8 mouse cellular contexts compared by ENCODE assay signal in genomic region chr2:32570698-32571494, GRCm38 (mm10). TPM values are rescaled to one million over a fixed set of nuclear protein-coding genes. Genes with fewer than 3 reads are reported as not detected.
A peak's percentile ranks its signal among the peaks of the same experiment; 100 is the strongest.
DNase-seq lines count a peak whose midpoint lies in the region; ATAC-seq and TF ChIP-seq lines count a peak whose summit lies in the region.

Dpm2 (plus strand) TSS chr2:32570858.

- H3K4me3 ChIP-seq in cortical plate, adult 2 months (ENCODE audit: insufficient read depth, low read length) = peak within 1 kb of the TSS; percentile 77
- peak within 1 kb of the TSS; percentile 96 for H3K4me3 ChIP-seq in megakaryocyte, embryonic 14.5 days (replicated peaks)

- no peak for TF ChIP-seq CTCF in cortical plate, adult 2 months (IDR thresholded peaks at IDR 0.05; ENCODE audit: extremely low read depth, insufficient read depth, low read length)

- no peaks in the 10 kb centered on the region for H3K4me1 ChIP-seq in cortical plate, adult 2 months (ENCODE audit: control insufficient read depth, insufficient read depth, low read length)
- H3K4me1 ChIP-seq in megakaryocyte, embryonic 14.5 days = peaks cover 63% of the 10 kb centered on the region

- H3K27me3 ChIP-seq in megakaryocyte, embryonic 14.5 days (replicated peaks) = peaks cover 14% of the 10 kb centered on the region

- 0 out of 2 replicates have a peak within 1 kb of the TSS, but pooled peaks have one; percentile 26 for H3K27ac ChIP-seq in cortical plate, adult 2 months (ENCODE audit: insufficient read depth, low read length)

- peaks cover 28% of the 10 kb centered on the region for H3K36me3 ChIP-seq in megakaryocyte, embryonic 14.5 days (replicated peaks; ENCODE audit: low read length)

- H3K9me3 ChIP-seq in megakaryocyte, embryonic 14.5 days = no peaks in the 10 kb centered on the region

- peak; percentile 81 to 85 for DNase-seq in gastrocnemius, adult 8-10 months (ENCODE audit: low spot score in 2 of 2)
- DNase-seq in hindlimb bud, embryonic 11.5 days (ENCODE audit: extremely low spot score, low read depth, low spot score) = peak; percentile 82
- peak; percentile 76 to 91 for DNase-seq in left cerebral cortex, adult 8-10 months (ENCODE audit: low spot score in 2 of 2)
- peak; percentile 95 to 97 for DNase-seq in right cerebral cortex, postnatal 10 days (ENCODE audit: low spot score in 2 of 2)
- DNase-seq in urinary bladder, postnatal 25 days (ENCODE audit: low spot score) = peak; percentile 78

- TF ChIP-seq POLR2A in cortical plate, adult 2 months (IDR thresholded peaks at IDR 0.05; ENCODE audit: extremely low read depth, insufficient read depth, low read length) = peak; percentile 98

- ATAC-seq in activated CD4-positive, CD25-positive, alpha-beta regulatory T cell, adult 4 months = peak; percentile 80

RNA-seq across cellular contexts. Expression of gene Dpm2, which starts in this region (rescaled TPM):
- polyA plus RNA-seq in activated CD4-positive, CD25-positive, alpha-beta regulatory T cell, adult 4 months (2017; shearing (Covaris generic)) = 100 to 1,000 TPM; 107 to 124 TPM
- polyA plus RNA-seq in cortical plate, adult 2 months (2012; rRNA removed) = 153 and 155 TPM in 2 replicates
- 10 to 100 TPM in 3 of 4 experiments, 1 to 10 TPM in 1; 9.2 to 15.0 (median 10.6) TPM for total RNA-seq in gastrocnemius, adult 8-10 months (2022)
- 10 to 100 TPM; 71.2 to 78.7 (median 72.8) TPM for total RNA-seq in left cerebral cortex, adult 8-10 months (2022)
- 2.8 and 10.0 TPM in 2 replicates for polyA plus RNA-seq in megakaryocyte, embryonic 14.5 days (2012; ENCODE audit: insufficient read depth, low replicate concordance)

Comparison
In these comparisons a context has a peak if more than half of its experiments do, and no peak if none do; other contexts are left out.
1. Peak in every context shown above with its lines: DNase-seq, ATAC-seq, H3K4me3 ChIP-seq and H3K27ac ChIP-seq.
2. RNA of gene Dpm2 (total RNA-seq): 71.2 to 78.7 TPM in left cerebral cortex, adult 8-10 months; 9.2 to 15.0 TPM in gastrocnemius, adult 8-10 months; every median in the first group is over 4 times any median in the second.